Mouse (Mus musculus): ENCODE results near the gene Grm3. TPM values are rescaled to one million over a fixed set of nuclear protein-coding genes. Genes with fewer than 3 reads are reported as not detected.

Grm3 gene
- not detected in 2 replicates for polyA plus RNA-seq (2012; rRNA removed)

DNA sequence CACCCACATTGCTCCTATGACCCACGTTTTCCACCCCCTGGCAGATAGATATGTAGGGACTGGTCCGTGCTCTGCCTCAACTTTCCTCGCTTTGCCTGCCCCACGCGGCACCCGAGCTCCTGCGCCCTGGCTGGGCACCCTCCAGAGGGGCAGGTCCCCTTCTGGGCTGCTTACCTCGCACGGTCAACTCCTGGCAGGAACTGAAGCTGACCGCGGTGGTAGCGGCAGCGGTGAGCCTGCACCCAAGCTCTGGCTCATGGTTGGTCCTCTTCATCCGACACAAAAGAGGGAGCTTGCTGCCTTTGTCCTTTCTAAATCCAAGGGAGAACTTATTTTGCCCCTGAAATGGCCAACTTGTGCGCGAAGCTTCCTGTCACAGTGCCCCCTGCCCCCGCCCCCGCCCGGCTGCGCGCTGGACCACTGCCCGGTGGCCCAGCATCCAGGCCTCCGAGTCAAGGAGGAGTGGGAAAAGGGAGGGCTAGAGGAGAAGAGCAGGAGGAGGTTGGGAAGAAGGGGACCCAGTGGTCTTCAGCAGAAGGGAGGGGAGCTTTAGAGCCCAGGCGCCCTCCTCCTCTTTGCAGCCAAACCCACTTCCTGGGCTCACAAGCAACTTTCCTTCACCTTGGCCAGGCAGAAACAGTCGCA lies at the start of gene Grm3:
Grm3 (minus strand) TSS at position 215 of the 645 bp plus-strand sequence.
- WGBS: 5% methylated on average over 25 of the region's 25 CpGs
- no peak for DNase-seq (ENCODE audit: low read depth, low spot score)

DNA sequence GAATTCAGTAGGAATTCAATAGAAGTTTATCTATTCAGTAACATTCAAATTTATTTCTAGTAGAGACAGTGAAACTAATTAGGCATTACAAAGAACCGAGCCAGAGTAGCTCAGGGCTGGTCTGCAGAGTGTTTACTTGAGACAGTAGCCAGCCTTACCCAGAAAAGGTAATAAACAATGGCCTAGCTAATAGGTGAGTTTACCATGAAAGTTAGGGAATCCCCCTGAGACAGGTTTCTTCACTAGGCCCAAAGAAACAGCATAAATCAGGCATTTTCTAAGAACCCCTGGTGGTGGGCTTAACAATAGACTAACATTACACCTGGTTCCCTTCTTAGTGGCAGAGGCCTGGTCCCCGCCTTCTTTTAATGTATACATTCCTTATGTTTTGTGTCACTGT lies 30.8 kb upstream of the Grm3 start:
- DNase-seq (ENCODE audit: low read depth, low spot score): no peak
- WGBS: 68% methylated on average over 2 of the region's 2 CpGs

DNA sequence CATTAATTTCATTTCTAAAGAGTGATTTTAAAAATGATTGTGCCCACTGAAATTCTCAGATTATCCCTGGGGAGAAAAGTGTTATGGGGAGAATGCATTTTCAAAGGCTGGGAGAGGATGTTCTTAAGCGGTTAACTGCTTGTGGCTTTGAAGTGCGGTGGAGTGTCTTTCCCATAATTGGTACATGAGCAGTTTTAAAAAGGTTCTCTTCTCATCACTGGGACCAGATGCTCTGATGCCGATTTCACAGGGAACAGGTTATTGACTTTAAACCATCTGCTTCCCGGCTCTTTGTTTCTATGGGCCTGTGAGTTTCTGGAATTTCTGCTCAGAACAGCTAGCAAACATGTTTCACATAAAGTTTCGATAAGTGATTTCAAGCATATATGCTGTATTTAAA lies 23.2 kb upstream of the Grm3 start:
- 80% methylated on average over 5 of the region's 5 CpGs for WGBS
- no peak for DNase-seq (ENCODE audit: low read depth, low spot score)

GRCm38 (mm10) chr5:9744120-9744519 lies 19.1 kb upstream of the Grm3 start:
- WGBS: 70% methylated on average over 5 of the region's 5 CpGs
- DNase-seq (ENCODE audit: low read depth, low spot score): no peak

DNA sequence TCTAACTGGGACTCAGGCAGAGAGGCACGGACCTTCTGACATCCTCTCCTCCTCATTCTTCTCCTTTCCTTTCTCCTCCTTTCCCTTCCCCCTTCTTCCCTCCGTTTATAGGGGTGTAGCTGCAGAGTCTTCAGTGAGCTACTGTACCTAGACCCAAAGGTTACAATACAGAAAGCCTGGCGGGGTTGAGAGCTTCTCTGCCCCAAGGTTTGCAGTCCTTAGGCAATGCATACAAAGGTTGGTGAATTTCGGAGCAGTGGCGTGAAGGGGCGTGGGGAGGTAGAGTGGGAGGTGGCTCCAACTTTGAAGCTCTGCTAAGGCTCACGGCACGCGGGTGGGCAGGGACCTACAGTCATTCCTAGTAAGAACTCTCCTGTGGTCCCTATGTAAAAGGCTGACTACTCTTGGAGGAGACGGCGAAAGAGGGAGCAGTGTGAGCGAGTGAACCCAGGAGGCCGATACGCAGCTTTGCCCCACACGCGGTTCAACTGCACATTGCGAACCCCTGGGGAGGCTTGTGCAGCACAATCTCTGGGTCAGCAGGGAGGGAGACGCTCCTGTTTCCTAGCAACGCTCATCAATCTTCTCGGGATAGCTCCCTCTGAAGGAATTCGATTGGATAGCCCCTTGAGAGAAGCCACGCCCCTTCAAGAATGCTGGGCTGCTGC lies 765 bp upstream of the Grm3 start:
- DNase-seq (ENCODE audit: low read depth, low spot score): no peak
- 5% methylated on average over 22 of the region's 22 CpGs for WGBS

DNA sequence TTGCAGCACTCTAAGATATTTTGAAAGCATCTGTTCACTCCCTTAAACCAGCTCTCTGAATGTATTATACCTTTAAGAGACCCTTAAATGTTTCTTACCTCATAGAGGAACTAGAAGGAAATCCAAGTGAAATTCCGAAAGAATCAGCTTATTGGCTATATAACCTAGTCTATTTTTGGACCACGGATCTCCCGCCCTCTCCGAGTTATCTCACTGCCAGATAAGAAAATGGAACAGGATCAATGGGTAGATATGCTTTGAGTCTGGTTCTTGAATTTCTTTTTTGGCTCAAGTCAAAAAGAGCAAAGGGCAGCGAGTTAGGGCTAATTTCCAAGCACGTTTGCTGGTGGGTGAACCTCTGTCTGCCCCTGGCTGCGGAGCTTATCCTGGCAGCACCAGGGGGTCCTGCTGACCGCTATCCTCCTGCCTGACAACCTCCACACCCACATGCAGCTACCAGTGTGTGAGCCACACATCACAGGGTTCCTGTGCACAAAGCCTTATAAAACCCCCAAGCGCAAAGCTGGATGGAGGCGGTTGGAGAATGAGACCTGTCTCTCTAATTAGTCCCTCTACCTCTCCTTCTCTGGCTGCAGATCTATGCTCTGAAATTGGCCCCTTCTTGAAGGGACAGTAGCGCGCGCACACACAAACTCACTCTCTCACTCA lies 549 bp downstream of the Grm3 start:
- WGBS: 14% methylated on average over 13 of the region's 13 CpGs
- no peak for DNase-seq (ENCODE audit: low read depth, low spot score)

DNA sequence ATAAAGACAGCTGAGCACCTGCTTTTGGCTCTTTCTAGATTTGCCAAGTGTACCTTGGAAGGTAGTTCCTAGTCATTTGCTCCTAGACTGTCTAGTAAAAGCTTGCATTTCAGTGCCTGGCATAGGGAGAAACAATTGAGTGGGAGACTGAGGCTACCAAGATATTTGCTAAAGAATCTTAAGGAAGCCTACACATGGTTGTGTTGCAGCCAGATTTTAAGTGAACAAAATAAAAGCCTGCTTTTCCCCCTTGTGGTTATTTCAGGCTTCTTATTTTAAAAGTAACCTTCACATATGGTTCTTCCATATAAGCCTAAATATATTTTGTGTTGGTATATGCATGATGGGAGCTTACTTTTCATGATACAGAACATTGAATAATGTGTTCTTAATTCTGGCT lies 3.8 kb downstream of the Grm3 start:
- DNase-seq (ENCODE audit: low read depth, low spot score): no peak

DNA sequence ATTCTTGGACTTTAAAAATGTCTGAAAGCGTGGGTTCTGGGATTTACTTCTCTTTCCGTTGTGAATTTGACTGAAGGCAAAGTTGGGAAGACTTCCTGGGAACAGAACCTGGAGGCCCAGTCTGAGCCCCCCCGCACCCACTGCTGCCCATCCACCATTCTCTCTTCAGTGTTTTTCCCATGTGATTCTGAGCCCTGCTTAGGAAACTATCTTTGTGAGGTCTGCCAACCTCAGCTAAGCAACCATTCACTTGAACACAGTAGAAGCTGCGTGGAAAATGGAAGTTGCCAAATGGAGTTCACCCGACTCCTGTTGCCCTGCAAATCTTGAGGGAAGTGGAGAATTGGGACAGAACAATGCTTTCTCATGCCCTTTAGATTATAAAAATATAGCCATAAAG lies 8.7 kb downstream of the Grm3 start:
- 79% methylated on average over 5 of the region's 5 CpGs for WGBS
- no peak for DNase-seq (ENCODE audit: low read depth, low spot score)

DNA sequence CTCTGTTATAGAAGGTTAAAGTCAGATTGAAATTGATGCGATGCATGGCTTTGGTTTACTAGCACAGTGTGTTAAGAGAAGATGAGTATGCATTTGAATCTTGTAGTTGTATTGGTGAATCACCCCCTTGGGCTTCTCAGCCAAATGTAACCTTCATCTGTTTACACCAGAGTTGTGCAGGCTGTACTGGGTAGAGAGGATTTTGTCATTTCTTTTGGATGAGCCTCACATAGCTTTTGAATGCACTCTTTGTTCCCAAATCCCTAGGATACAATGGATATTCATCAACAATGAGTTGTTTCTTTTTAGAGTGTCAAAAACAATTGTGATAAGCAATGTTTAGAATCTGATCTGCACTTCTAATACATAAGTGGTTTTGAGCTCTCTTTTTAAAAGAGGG lies 17.9 kb downstream of the Grm3 start:
- no peak for DNase-seq (ENCODE audit: low read depth, low spot score)
- 94% methylated on average over 1 of the region's 1 CpGs for WGBS

DNA sequence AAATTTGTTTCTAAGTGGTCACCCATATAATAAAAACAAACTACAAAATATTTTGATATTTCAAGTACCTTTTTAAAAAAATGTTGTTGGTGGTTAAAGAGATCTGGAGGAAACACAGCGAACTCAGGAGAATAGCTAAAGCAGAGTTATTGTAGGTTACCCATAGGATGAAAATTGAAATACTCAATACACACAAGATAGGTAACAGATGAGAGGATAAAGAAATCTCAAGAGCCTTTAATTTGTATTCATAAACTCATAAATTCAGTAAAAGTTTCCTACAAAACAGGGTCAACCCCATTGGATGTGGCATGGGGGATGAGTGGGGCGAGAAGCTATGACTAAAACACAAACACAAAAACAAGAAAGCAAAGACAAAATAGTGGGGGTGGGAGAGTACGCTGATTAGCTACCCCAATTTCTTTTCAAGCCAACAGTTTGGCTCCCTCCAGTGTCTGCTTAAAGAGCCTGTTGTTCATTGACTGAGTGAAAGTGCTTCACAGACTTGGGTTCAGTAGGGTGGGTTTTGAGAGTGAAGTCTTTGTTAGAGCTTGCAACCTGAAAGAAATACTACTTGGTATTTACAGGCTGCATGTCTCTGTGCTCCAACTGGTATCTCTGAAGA lies 21.5 kb downstream of the Grm3 start:
- 47% methylated on average over 3 of the region's 3 CpGs for WGBS

DNA sequence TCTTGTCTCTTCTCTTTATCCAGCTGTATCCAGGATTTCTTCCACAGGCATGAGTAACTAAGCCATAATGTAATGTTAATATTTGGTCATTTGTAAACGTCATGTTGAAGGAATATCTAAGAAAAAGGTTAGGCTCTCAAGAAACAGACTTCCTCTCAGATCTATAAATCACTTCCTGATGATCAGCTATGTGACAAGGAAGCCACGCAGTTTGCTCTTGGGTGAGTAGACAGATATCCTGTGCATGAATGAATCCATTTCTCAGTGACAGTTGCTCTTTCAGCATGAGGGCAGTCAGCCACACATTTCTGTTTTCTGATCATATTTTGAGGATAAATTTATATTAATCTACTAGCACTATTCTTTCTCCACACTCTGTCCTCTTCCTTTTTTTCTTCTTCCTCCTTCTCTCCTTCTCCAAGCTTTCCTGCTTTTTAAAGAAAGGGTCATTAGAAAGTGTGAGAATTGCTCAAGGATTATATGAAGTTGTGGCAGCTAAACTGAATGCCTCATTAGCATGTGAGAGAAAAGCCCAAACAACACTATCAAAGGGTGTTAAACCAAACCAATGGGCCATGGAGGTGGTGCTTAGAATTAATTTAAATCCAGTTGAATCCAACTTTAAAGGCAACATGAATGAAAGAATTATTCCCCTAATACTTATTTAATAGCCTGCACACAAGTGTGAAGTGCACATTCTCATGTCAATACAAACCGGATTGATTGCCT lies 22.1 kb downstream of the Grm3 start:
- DNase-seq (ENCODE audit: low read depth, low spot score): no peak
- 15% methylated on average over 3 of the region's 3 CpGs for WGBS

More for the DNA sequence above, 21.5 kb downstream of the Grm3 start:
- DNase-seq (ENCODE audit: low read depth, low spot score): no peak

GRCm38 (mm10) chr5:9692333-9692732 lies 32.6 kb downstream of the Grm3 start:
- WGBS: 78% methylated on average over 1 of the region's 1 CpGs
- DNase-seq (ENCODE audit: low read depth, low spot score): no peak

- WGBS: 60% methylated on average over 3 of the region's 3 CpGs
- DNase-seq (ENCODE audit: low read depth, low spot score): no peak
Measured at GRCm38 (mm10) chr5:9690599-9691242, 34.2 kb downstream of the Grm3 start.

GRCm38 (mm10) chr5:9690192-9690591 lies 34.8 kb downstream of the Grm3 start:
- no peak for DNase-seq (ENCODE audit: low read depth, low spot score)
- WGBS: 23% methylated on average over 1 of the region's 1 CpGs

GRCm38 (mm10) chr5:9683204-9683603 lies 41.8 kb downstream of the Grm3 start:
- DNase-seq (ENCODE audit: low read depth, low spot score): no peak
- 50% methylated on average over 2 of the region's 2 CpGs for WGBS

GRCm38 (mm10) chr5:9669002-9669401 lies 56.0 kb downstream of the Grm3 start:
- WGBS: 80% methylated on average over 1 of the region's 1 CpGs
- no peak for DNase-seq (ENCODE audit: low read depth, low spot score)

DNA sequence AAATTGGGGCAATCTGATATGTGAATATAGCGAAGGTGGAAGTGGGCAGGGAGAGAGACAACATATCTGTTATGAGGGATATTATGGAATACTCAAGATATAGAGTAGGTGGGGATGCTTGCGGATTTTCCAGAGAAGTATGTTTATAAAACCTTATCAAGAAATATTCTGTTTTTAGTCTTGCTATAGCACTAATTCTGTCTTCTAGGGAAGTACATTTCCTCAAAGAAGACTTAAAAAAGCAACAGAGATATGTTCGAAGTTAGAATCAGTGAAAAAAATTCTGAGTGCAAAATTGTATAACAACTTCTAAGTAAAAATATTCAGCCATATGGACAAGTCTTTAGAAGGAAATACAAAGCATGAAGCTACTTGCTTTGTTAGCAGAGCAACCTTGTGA lies 61.6 kb downstream of the Grm3 start:
- no peak for DNase-seq (ENCODE audit: low read depth, low spot score)
- WGBS: 74% methylated on average over 3 of the region's 3 CpGs

- 69% methylated on average over 9 of the region's 9 CpGs for WGBS
- DNase-seq (ENCODE audit: low read depth, low spot score): no peak
Measured at GRCm38 (mm10) chr5:9661870-9662589, 62.9 kb downstream of the Grm3 start.

DNA sequence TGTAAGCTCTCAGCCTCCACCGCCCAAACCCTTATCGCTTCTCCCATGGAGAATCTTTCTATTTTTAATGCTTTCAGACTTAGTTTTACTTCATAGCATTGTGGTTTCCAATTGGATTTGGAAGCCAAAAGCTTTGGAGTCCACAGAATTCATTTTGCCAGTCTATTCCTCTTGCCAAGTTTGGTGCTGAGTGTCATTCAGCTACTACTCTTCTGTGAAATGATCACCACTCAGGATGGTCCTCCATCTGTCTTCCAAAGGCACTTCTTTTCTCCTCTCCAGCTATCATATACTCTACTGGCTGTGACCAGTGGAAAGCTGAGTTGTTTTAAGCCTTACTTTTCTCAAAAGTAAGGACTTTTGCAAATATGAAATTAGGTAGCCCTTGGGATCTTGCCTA lies 86.4 kb downstream of the Grm3 start:
- WGBS: 94% methylated on average over 2 of the region's 2 CpGs
- no peak for DNase-seq (ENCODE audit: low read depth, low spot score)

Data from large intestine, adult 2 months (tissue).